Mouse (Mus musculus) lung, postnatal 14 days (tissue): Measurements from ENCODE around the gene Acad11.
A peak's percentile ranks its signal among the peaks of the same experiment; 100 is the strongest.

ENCODE experiments used
- DNase-seq: peaks from one replicate; pipeline ENCODE4 v3.0.0; 2021

The Acad11 gene

GRCm38 (mm10) chr9:104085730-104086429 is 22.7 kb downstream of the Acad11 start:
- no peak for DNase-seq

GRCm38 (mm10) chr9:104088555-104088954 is 25.4 kb downstream of the Acad11 start:
- DNase-seq: peak; percentile 67

GRCm38 (mm10) chr9:104092945-104093344 is 29.8 kb downstream of the Acad11 start:
- DNase-seq: no peak

GRCm38 (mm10) chr9:104098256-104098655 is 35.1 kb downstream of the Acad11 start:
- peak; percentile 41 for DNase-seq

- DNase-seq: no peak
These were observed 35.9 kb downstream of the Acad11 start for GRCm38 (mm10) chr9:104099060-104099459.

GRCm38 (mm10) chr9:104100822-104101221 is 37.6 kb downstream of the Acad11 start:
- no peak for DNase-seq

GRCm38 (mm10) chr9:104101458-104101857 is 38.3 kb downstream of the Acad11 start:
- DNase-seq: no peak

GRCm38 (mm10) chr9:104102301-104102700 is 39.1 kb downstream of the Acad11 start:
- DNase-seq: no peak

GRCm38 (mm10) chr9:104102901-104103300 is 39.7 kb downstream of the Acad11 start:
- DNase-seq: no peak

GRCm38 (mm10) chr9:104104986-104105385 is 41.8 kb downstream of the Acad11 start:
- DNase-seq: no peak

- no peak for DNase-seq
These were observed 43.8 kb downstream of the Acad11 start for GRCm38 (mm10) chr9:104106930-104107329.

GRCm38 (mm10) chr9:104107482-104107881 is 44.3 kb downstream of the Acad11 start:
- DNase-seq: no peak

- DNase-seq: no peak
These were observed 45.5 kb downstream of the Acad11 start for GRCm38 (mm10) chr9:104108571-104109143.

- DNase-seq: no peak
These were observed 46.0 kb downstream of the Acad11 start for GRCm38 (mm10) chr9:104109151-104109550.

GRCm38 (mm10) chr9:104123101-104123500 is 59.9 kb downstream of the Acad11 start:
- no peak for DNase-seq

GRCm38 (mm10) chr9:104123622-104124021 is 60.4 kb downstream of the Acad11 start:
- no peak for DNase-seq

- DNase-seq: no peak
These were observed 63.7 kb downstream of the Acad11 start, which contains the start of gene Ackr4 for GRCm38 (mm10) chr9:104126833-104127232. Ackr4 (minus strand) TSS chr9:104126933.

GRCm38 (mm10) chr9:104128110-104128509 is 64.9 kb downstream of the Acad11 start:
- no peak for DNase-seq

- DNase-seq: peak; percentile 11
These were observed 67.1 kb downstream of the Acad11 start for GRCm38 (mm10) chr9:104130141-104130755.

- no peak for DNase-seq
These were observed 77.2 kb downstream of the Acad11 start for GRCm38 (mm10) chr9:104140351-104140750.

- no peak for DNase-seq
These were observed 79.6 kb downstream of the Acad11 start for GRCm38 (mm10) chr9:104142805-104143204.

GRCm38 (mm10) chr9:104144314-104144996 is 81.3 kb downstream of the Acad11 start:
- DNase-seq: no peak

- DNase-seq: no peak
These were observed 83.5 kb downstream of the Acad11 start for GRCm38 (mm10) chr9:104146683-104147082.

- DNase-seq: no peak
These were observed 85.8 kb downstream of the Acad11 start for GRCm38 (mm10) chr9:104148969-104149368.
